Mouse (Mus musculus) stomach, adult 2 months (tissue): ENCODE data around the gene Efl1. TPM values are rescaled to one million over a fixed set of nuclear protein-coding genes. Genes with fewer than 3 reads are reported as not detected.

Experiments
- polyA plus RNA-seq: library from polyadenylated mRNA; depleted of rRNA; stranded (reverse); fragments of >200 nt; gene quantifications from 2 replicates; pipeline ENCODE4 v1.2.3, GENCODE M21; 2012; rRNA removed

Gene Efl1
- polyA plus RNA-seq = 0.48 and 1.2 TPM in 2 replicates

GRCm38 (mm10) chr7:82648353-82649080 lies at the start of gene Efl1, which contains the start of gene Saxo2:
Gene Efl1, plus strand, starts transcription at chr7:82648614.
Gene Saxo2, minus strand, starts transcription at chr7:82648528.

Other genes with a start within 250 kb of the Efl1 start
- gene Saxo2, start 86 bp upstream of the Efl1 start, polyA plus RNA-seq = 0.88 TPM in 1 of 2 replicates, not detected in the other
- gene Mex3b, start 218.7 kb downstream of the Efl1 start, polyA plus RNA-seq = 3.4 and 3.9 TPM in 2 replicates